Mouse (Mus musculus) bone marrow, adult 2 months (tissue): ENCODE data around the gene Scn5a.

Experiments
- CTCF ChIP-seq: fragments of 200-500 bp; IDR thresholded peaks from 2 replicates; pipeline ENCODE4 v1.5.1; 2011; ENCODE audit warnings: low read length, control low read depth; ENCODE audit not compliant: control insufficient read depth, insufficient read depth
- POLR2A ChIP-seq: fragments of 200-500 bp; IDR thresholded peaks from 2 replicates; pipeline ENCODE4 v1.6.1; 2011; ENCODE audit warnings: low read depth, mild to moderate bottlenecking, control low read depth, low read length, borderline replicate concordance; ENCODE audit not compliant: control insufficient read depth

DNA sequence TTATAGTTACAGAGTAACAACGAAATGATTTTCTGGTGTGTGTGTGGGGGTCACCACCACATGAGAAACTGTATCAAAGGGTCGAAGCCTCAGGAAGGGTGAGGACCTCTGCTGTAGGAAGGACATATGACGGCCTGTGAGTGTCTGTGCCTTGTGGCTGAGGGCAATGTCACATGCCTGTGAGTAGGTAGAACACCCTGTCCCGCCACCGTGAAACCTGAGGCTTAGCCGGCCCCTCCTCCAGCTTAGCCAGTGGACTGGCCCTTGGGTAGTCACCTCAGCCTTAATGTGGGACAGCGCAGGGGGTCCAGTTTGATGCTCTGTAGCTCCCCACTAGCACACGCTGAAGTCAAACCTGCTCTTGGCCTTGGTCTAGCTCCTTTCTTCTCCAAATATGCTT, 65.0 kb downstream of the Scn5a start:
- TF ChIP-seq CTCF (no peak), POLR2A (no peak)
